Mouse (Mus musculus) embryonic facial prominence, embryonic 15.5 days (tissue): Measurements from ENCODE around the gene Crygb. TPM values are rescaled to one million over a fixed set of nuclear protein-coding genes. Genes with fewer than 3 reads are reported as not detected.

Source experiments
- ATAC-seq: fragments of 200-750 bp; cut with Nextera tagmentation; 2 replicates; pipeline ENCODE4 v1.8.0; 2017; ENCODE audit warnings: low read depth, moderate TSS enrichment; ENCODE audit not compliant: insufficient number of reproducible peaks, low FRiP score, low TSS enrichment
- H3K27ac ChIP-seq: fragments of 300-500 bp; sonication (generic); replicated peaks from 2 replicates; pipeline ENCODE4 v1.5.1; 2015; ENCODE audit warnings: mild to moderate bottlenecking, inconsistent platforms
- H3K27me3 ChIP-seq: fragments of 300-500 bp; sonication (generic); 2 replicates; pipeline ENCODE4 v1.6.1; 2015; ENCODE audit warnings: inconsistent platforms
- H3K36me3 ChIP-seq: fragments of 300-500 bp; sonication (generic); 2 replicates; pipeline ENCODE4 v1.6.1; 2015; ENCODE audit warnings: mild to moderate bottlenecking, inconsistent platforms
- H3K4me1 ChIP-seq: fragments of 300-500 bp; sonication (generic); 2 replicates; pipeline ENCODE4 v1.6.1; 2015; ENCODE audit warnings: inconsistent platforms
- H3K4me2 ChIP-seq: fragments of 300-500 bp; sonication (generic); replicated peaks from 2 replicates; pipeline ENCODE4 v1.6.1; 2015; ENCODE audit warnings: mild to moderate bottlenecking, inconsistent platforms
- H3K4me3 ChIP-seq: fragments of 300-500 bp; sonication (generic); replicated peaks from 2 replicates; pipeline ENCODE4 v1.5.1; 2015; ENCODE audit warnings: mild to moderate bottlenecking, inconsistent platforms
- H3K9ac ChIP-seq: fragments of 300-500 bp; sonication (generic); 2 replicates; pipeline ENCODE4 v1.6.1; 2015; ENCODE audit warnings: inconsistent platforms
- H3K9me3 ChIP-seq: fragments of 300-500 bp; sonication (generic); replicated peaks from 2 replicates; pipeline ENCODE4 v1.6.1; 2016; ENCODE audit warnings: inconsistent platforms
- WGBS: fragments of 180-500 bp; shearing (Covaris S2); methylation state at CpG from one replicate; pipeline ENCODE4 v1.1.7; 2015; 5-methylcytosine and 5-hydroxymethylcytosine counted together
- polyA plus RNA-seq: library from polyadenylated mRNA; unstranded; fragments of >200 nt; fragmentation: Nextera tagmentation; extraction: Ambion mirVana; gene quantifications from 2 replicates; pipeline ENCODE4 v1.2.1, GENCODE M21; 2015

The Crygb gene
- polyA plus RNA-seq, 1 experiment from 2014 or later, result 2.7 TPM

GRCm38 (mm10) chr1:65109756-65110435, 27.8 kb upstream of the Crygb start:
- no peaks in the 10 kb centered on the region for H3K4me1 ChIP-seq
- no peak for ATAC-seq
- no peak overlapping the region for H3K4me3 ChIP-seq
- no peak overlapping the region for H3K9ac ChIP-seq
- H3K4me2 ChIP-seq, result no peak overlapping the region
- no peaks in the 10 kb centered on the region for H3K36me3 ChIP-seq
- no peaks in the 10 kb centered on the region for H3K9me3 ChIP-seq
- 67% methylated on average over 25 of the region's 25 CpGs for WGBS
- H3K27ac ChIP-seq, result no peak overlapping the region
- no peaks in the 10 kb centered on the region for H3K27me3 ChIP-seq

DNA sequence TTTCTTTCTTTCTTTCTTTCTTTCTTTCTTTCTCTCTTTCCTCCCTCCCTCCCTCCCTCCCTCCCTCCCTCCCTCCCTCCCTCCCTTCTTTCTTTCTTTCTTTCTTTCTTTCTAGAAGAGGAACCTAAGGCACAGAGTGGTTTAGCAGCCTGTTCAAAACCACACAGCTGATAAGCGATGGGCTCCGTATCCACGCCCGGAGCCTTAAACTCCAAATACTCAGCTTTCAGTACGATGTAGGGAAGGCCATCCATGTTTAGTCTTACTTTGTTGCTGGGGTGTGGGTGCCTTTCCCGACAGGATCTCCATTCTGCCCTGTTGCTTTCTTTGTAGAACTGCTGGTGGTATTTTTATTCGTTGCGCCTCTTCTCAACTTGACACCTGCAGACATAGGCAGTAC, 27.1 kb upstream of the Crygb start:
- no peaks in the 10 kb centered on the region for H3K27me3 ChIP-seq
- no peak overlapping the region for H3K27ac ChIP-seq
- H3K9ac ChIP-seq, result no peak overlapping the region
- H3K4me2 ChIP-seq, result no peak overlapping the region
- no peak for ATAC-seq
- no peaks in the 10 kb centered on the region for H3K4me1 ChIP-seq
- H3K9me3 ChIP-seq, result no peaks in the 10 kb centered on the region
- no peaks in the 10 kb centered on the region for H3K36me3 ChIP-seq
- WGBS, result 89% methylated on average over 8 of the region's 8 CpGs
- H3K4me3 ChIP-seq, result no peak overlapping the region

DNA sequence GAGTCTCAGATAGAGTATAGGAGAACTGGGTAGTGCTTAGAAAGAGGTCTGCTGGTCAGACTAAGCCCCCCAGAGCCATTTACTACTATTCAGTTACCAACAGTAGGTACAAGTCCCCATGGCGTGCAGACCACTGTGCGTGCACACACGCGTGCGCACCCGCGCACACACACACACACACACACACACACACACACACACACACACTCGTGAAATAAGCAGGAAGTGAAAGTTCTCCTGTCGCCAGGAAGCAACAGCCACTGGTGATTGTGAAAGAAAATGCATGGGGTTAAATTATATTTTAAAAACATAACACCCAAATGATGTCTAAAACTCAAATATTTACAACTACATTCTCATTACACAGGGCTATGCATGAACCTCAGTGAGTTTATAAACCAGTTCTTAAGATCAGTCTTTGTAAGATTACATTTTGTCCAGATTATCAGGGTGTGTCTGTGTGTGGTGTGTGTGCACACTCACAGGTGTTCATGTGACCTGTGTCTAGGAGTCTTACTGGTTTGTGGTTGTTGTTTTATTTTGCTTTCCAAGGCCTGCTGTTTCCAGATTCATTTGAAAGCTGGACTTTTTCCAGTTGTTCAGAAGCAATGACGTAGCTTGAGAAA, 25.7 kb upstream of the Crygb start:
- H3K36me3 ChIP-seq, result no peaks in the 10 kb centered on the region
- H3K9me3 ChIP-seq, result no peaks in the 10 kb centered on the region
- H3K4me2 ChIP-seq, result no peak overlapping the region
- no peak overlapping the region for H3K27ac ChIP-seq
- no peaks in the 10 kb centered on the region for H3K27me3 ChIP-seq
- H3K4me1 ChIP-seq, result no peaks in the 10 kb centered on the region
- no peak overlapping the region for H3K4me3 ChIP-seq
- H3K9ac ChIP-seq, result no peak overlapping the region
- no peak for ATAC-seq
- WGBS, result 86% methylated on average over 10 of the region's 10 CpGs

DNA sequence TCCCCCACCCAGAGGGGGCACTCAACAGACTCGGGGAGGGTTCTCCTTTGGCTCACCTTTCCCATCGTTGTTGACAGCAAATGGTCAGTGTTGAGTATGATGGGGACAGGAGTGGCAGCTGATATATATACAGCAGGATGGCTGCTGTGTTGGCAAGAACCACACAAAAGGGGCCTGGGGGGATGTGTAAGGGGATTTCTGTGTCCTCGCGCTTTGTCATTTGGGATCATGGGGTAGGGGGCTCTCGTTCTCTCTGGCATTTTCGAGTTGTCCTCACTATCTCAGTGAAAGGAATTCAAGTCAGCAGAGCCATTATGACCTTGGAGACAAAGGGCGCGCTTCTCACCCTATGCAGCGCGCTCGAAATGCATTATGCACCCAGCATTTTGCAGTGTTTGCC, 21.2 kb upstream of the Crygb start, which contains the start of gene Cryga:
TSS of gene Cryga (minus strand) at position 101 of the 400 bp plus-strand sequence.
- H3K4me1 ChIP-seq, result no peaks in the 10 kb centered on the region
- no peak within 1 kb of the TSS for H3K4me3 ChIP-seq
- ATAC-seq, result no peak
- no peaks in the 10 kb centered on the region for H3K27me3 ChIP-seq
- no peak within 1 kb of the TSS for H3K27ac ChIP-seq
- H3K36me3 ChIP-seq, result no peaks in the 10 kb centered on the region
- H3K9ac ChIP-seq, result no peak within 1 kb of the TSS
- no peaks in the 10 kb centered on the region for H3K9me3 ChIP-seq
- H3K4me2 ChIP-seq, result no peak within 1 kb of the TSS
- WGBS, result 91% methylated on average over 11 of the region's 11 CpGs

DNA sequence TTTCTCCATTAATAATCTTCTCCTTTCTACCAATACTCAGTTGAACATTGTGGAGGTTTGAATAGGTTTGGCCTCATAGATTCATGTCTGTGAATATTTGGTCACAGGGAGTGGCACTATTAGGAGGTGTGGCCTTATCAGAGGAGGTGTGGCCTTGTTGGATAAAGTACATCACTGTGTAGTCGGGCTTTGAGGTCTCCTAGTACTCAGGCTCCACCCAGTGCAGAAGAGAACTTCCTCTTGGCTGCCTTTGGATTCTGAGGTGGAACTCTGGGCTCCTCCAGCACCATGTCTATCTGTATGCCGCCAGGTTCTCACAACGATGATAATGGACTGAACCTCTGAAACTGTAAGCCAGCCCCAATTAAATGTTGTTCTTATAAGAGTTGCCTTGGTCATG, 14.9 kb upstream of the Crygb start:
- Histone ChIP-seq H3K9me3 (no peaks in the 10 kb centered on the region), H3K27ac (no peak overlapping the region), H3K4me3 (no peak overlapping the region), H3K9ac (no peak overlapping the region), H3K4me2 (no peak overlapping the region), H3K27me3 (no peaks in the 10 kb centered on the region), H3K36me3 (no peaks in the 10 kb centered on the region), H3K4me1 (no peaks in the 10 kb centered on the region)
- WGBS, result 82% methylated on average over 3 of the region's 3 CpGs
- ATAC-seq, result no peak

GRCm38 (mm10) chr1:65091566-65091965, 9.5 kb upstream of the Crygb start:
- Histone ChIP-seq H3K4me2 (no peak overlapping the region), H3K4me1 (no peaks in the 10 kb centered on the region), H3K9me3 (no peaks in the 10 kb centered on the region), H3K36me3 (no peaks in the 10 kb centered on the region), H3K27ac (no peak overlapping the region), H3K4me3 (no peak overlapping the region), H3K27me3 (no peaks in the 10 kb centered on the region), H3K9ac (no peak overlapping the region)
- no peak for ATAC-seq
- WGBS, result 72% methylated on average over 3 of the region's 3 CpGs

- Histone ChIP-seq H3K27me3 (no peaks in the 10 kb centered on the region), H3K4me3 (no peak overlapping the region), H3K9ac (no peak overlapping the region), H3K36me3 (no peaks in the 10 kb centered on the region), H3K9me3 (no peaks in the 10 kb centered on the region), H3K4me2 (no peak overlapping the region), H3K27ac (no peak overlapping the region), H3K4me1 (no peaks in the 10 kb centered on the region)
- no peak for ATAC-seq
- 60% methylated on average over 2 of the region's 2 CpGs for WGBS
Observed at GRCm38 (mm10) chr1:65090370-65090769, 8.3 kb upstream of the Crygb start.

- Histone ChIP-seq H3K4me2 (no peak overlapping the region), H3K27me3 (no peaks in the 10 kb centered on the region), H3K4me1 (no peaks in the 10 kb centered on the region), H3K27ac (no peak overlapping the region), H3K9ac (no peak overlapping the region), H3K4me3 (no peak overlapping the region), H3K9me3 (no peaks in the 10 kb centered on the region), H3K36me3 (no peaks in the 10 kb centered on the region)
- no peak for ATAC-seq
- 75% methylated on average over 6 of the region's 6 CpGs for WGBS
Observed at GRCm38 (mm10) chr1:65088567-65089356, 6.7 kb upstream of the Crygb start.

DNA sequence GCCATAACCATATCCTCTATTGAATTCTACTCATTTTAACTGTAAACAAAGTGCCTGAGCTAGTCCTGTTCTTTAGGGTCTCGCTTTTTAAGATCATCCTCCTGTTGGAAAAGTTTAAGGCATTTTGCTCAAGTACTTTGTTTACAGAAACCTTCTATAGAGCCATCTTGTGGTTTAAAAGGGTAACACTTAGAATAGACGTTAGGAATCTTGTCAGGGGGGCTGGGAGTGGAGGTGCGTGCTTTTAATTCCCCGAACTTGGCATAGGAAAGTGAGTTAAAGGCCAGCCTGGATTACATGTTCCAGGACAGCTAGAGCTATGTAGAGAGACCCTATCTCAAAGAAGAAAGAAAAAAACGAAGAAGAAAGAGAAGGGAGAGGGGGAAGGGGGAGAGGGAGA, 6.5 kb downstream of the Crygb start:
- Histone ChIP-seq H3K27me3 (no peaks in the 10 kb centered on the region), H3K27ac (no peak overlapping the region), H3K4me3 (no peak overlapping the region), H3K36me3 (no peaks in the 10 kb centered on the region), H3K4me1 (no peaks in the 10 kb centered on the region), H3K9ac (no peak overlapping the region), H3K9me3 (no peaks in the 10 kb centered on the region), H3K4me2 (no peak overlapping the region)
- WGBS, result 12% methylated on average over 5 of the region's 5 CpGs
- ATAC-seq, result no peak

GRCm38 (mm10) chr1:65073589-65073988, 8.5 kb downstream of the Crygb start, which contains the start of gene Crygc:
TSS of gene Crygc (minus strand) at chr1:65073689.
- ATAC-seq, result no peak
- 54% methylated on average over 6 of the region's 6 CpGs for WGBS
- no peak within 1 kb of the TSS for H3K27ac ChIP-seq
- no peak within 1 kb of the TSS for H3K4me2 ChIP-seq
- H3K36me3 ChIP-seq, result no peaks in the 10 kb centered on the region
- no peaks in the 10 kb centered on the region for H3K27me3 ChIP-seq
- no peak within 1 kb of the TSS for H3K9ac ChIP-seq
- no peaks in the 10 kb centered on the region for H3K4me1 ChIP-seq
- no peaks in the 10 kb centered on the region for H3K9me3 ChIP-seq
- no peak within 1 kb of the TSS for H3K4me3 ChIP-seq

GRCm38 (mm10) chr1:65067842-65068241, 14.2 kb downstream of the Crygb start:
- Histone ChIP-seq H3K27me3 (no peaks in the 10 kb centered on the region), H3K36me3 (no peaks in the 10 kb centered on the region), H3K9me3 (no peaks in the 10 kb centered on the region), H3K4me1 (no peaks in the 10 kb centered on the region), H3K4me3 (no peak overlapping the region), H3K4me2 (no peak overlapping the region), H3K9ac (no peak overlapping the region), H3K27ac (no peak overlapping the region)
- no peak for ATAC-seq
